Mouse (Mus musculus) forebrain, embryonic 15.5 days (tissue): ENCODE measurements around the gene Lclat1. TPM values are rescaled to one million over a fixed set of nuclear protein-coding genes. Genes with fewer than 3 reads are reported as not detected.

Source experiments
- ATAC-seq: fragments of 200-750 bp; cut with Nextera tagmentation; replicated peaks from 2 replicates; pipeline ENCODE4 v1.8.0; 2017; ENCODE audit warnings: mild to moderate bottlenecking, moderate TSS enrichment, moderate library complexity
- H3K27ac ChIP-seq: fragments of 300-500 bp; sonication (generic); replicated peaks from 2 replicates; pipeline ENCODE4 v1.5.1; 2015; ENCODE audit warnings: mild to moderate bottlenecking, inconsistent platforms
- H3K27me3 ChIP-seq: fragments of 300-500 bp; sonication (generic); 2 replicates; pipeline ENCODE4 v1.6.1; 2015; ENCODE audit warnings: inconsistent platforms
- H3K36me3 ChIP-seq: fragments of 300-500 bp; sonication (generic); 2 replicates; pipeline ENCODE4 v1.6.1; 2015; ENCODE audit warnings: mild to moderate bottlenecking, inconsistent platforms
- H3K4me1 ChIP-seq: fragments of 300-500 bp; sonication (generic); 2 replicates; pipeline ENCODE4 v1.6.1; 2015; ENCODE audit warnings: inconsistent platforms
- H3K4me2 ChIP-seq: fragments of 300-500 bp; sonication (generic); replicated peaks from 2 replicates; pipeline ENCODE4 v1.6.1; 2015; ENCODE audit warnings: mild to moderate bottlenecking, inconsistent platforms
- H3K4me3 ChIP-seq: fragments of 300-500 bp; sonication (generic); 2 replicates; pipeline ENCODE4 v1.5.1; 2015; ENCODE audit warnings: mild to moderate bottlenecking, inconsistent platforms
- H3K9ac ChIP-seq: fragments of 300-500 bp; sonication (generic); replicated peaks from 2 replicates; pipeline ENCODE4 v1.6.1; 2015; ENCODE audit warnings: mild to moderate bottlenecking, inconsistent platforms
- H3K9me3 ChIP-seq: fragments of 300-500 bp; sonication (generic); 2 replicates; pipeline ENCODE4 v1.6.1; 2016; ENCODE audit warnings: inconsistent platforms
- WGBS: fragments of 180-500 bp; shearing (Covaris S2); methylation state at CpG from one replicate; pipeline ENCODE4 v1.1.7; 2015; ENCODE audit warnings: mixed read lengths; 5-methylcytosine and 5-hydroxymethylcytosine counted together
- polyA plus RNA-seq: library from polyadenylated mRNA; unstranded; fragments of >200 nt; fragmentation: Nextera tagmentation; extraction: Ambion mirVana; gene quantifications from 2 replicates; pipeline ENCODE4 v1.2.1, GENCODE M21; 2015

Gene Lclat1
- polyA plus RNA-seq, 1 experiment from 2014 or later: 7.9 TPM

DNA sequence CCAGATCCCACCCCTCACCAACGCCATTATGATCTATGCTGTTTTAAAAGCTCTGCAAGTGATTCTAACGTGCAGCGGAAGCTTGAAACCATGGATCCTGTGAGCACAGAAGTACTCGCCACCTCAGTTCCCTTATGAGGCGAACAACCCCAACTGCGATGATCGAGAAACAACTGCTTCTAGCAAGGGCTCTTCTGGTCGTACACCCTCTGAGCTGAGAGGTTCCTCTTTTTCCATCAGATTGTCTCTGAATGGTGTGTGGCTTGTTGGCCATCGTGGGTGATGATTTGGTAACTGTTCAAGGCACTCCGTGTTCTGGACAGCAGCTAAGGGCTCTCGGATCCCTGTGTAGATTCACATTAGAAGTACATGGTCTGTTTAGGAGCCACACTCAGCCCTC, 12.7 kb upstream of the Lclat1 start:
- no peak for ATAC-seq
- H3K4me3 ChIP-seq: no peak overlapping the region
- WGBS: 91% methylated on average over 11 of the region's 11 CpGs

GRCm38 (mm10) chr17:73095585-73095984, 12.2 kb upstream of the Lclat1 start:
- 93% methylated on average over 8 of the region's 8 CpGs for WGBS
- H3K4me2 ChIP-seq: no peak overlapping the region
- no peaks in the 10 kb centered on the region for H3K27me3 ChIP-seq
- no peak overlapping the region for H3K9ac ChIP-seq
- H3K4me3 ChIP-seq: no peak overlapping the region
- H3K27ac ChIP-seq: no peak overlapping the region
- no peaks in the 10 kb centered on the region for H3K36me3 ChIP-seq
- H3K9me3 ChIP-seq: no peaks in the 10 kb centered on the region
- ATAC-seq: no peak
- H3K4me1 ChIP-seq: no peaks in the 10 kb centered on the region

More for the DNA sequence above, 12.7 kb upstream of the Lclat1 start:
- Histone ChIP-seq H3K4me1 (no peaks in the 10 kb centered on the region), H3K36me3 (no peaks in the 10 kb centered on the region), H3K27ac (no peak overlapping the region), H3K4me2 (no peak overlapping the region), H3K9ac (no peak overlapping the region), H3K27me3 (no peaks in the 10 kb centered on the region), H3K9me3 (no peaks in the 10 kb centered on the region)

DNA sequence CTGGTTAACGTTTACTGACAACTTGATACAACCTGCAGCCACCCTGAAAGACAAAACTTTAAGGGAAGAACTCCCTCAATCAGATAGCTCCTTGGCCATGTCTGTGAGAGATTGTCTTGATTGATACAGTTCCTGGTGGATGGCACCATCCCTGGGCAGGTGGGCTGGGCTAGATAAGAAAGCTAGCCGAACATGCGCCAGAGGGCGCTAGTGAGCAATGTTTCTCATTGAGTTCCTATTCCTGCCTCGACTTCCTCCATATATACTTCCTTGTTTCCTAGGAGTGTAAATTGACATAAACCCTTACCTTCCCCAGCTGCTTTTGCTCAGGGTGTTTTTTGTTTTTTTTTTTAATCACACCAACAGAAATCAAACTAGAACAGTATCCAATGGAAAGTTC, 11.3 kb upstream of the Lclat1 start:
- H3K4me2 ChIP-seq: no peak overlapping the region
- no peak overlapping the region for H3K9ac ChIP-seq
- no peaks in the 10 kb centered on the region for H3K4me1 ChIP-seq
- H3K9me3 ChIP-seq: no peaks in the 10 kb centered on the region
- WGBS: 38% methylated on average over 5 of the region's 5 CpGs
- no peaks in the 10 kb centered on the region for H3K27me3 ChIP-seq
- no peaks in the 10 kb centered on the region for H3K36me3 ChIP-seq
- H3K4me3 ChIP-seq: no peak overlapping the region
- no peak for ATAC-seq
- no peak overlapping the region for H3K27ac ChIP-seq

DNA sequence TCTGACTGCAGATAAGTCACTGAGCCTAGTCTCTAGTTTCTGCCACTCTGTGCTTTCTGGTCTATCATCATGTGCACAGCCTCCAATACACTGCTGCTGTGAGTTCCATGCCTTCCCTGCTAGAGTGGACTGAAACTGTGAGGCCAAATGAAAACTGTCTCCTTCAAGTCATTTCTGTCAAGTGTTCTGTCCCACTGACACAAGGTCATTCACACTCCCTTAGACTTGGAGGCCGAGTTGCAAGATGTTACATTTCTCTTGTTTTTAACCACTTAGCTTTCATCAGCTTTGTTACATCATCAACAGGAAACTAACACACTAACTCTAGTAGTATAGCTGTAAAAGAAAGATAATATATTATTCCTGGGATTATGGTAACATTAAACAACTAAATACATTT, 9.1 kb upstream of the Lclat1 start:
- Histone ChIP-seq H3K4me2 (no peak overlapping the region), H3K9ac (no peak overlapping the region), H3K9me3 (no peaks in the 10 kb centered on the region), H3K27ac (no peak overlapping the region), H3K4me3 (no peak overlapping the region), H3K27me3 (no peaks in the 10 kb centered on the region), H3K36me3 (no peaks in the 10 kb centered on the region), H3K4me1 (no peaks in the 10 kb centered on the region)
- no peak for ATAC-seq
- 83% methylated on average over 1 of the region's 1 CpGs for WGBS

GRCm38 (mm10) chr17:73100396-73100795, 7.4 kb upstream of the Lclat1 start:
- Histone ChIP-seq H3K4me3 (no peak overlapping the region), H3K36me3 (no peaks in the 10 kb centered on the region), H3K9ac (no peak overlapping the region), H3K27ac (no peak overlapping the region), H3K27me3 (no peaks in the 10 kb centered on the region), H3K4me2 (no peak overlapping the region), H3K4me1 (no peaks in the 10 kb centered on the region), H3K9me3 (no peaks in the 10 kb centered on the region)
- no peak for ATAC-seq
- WGBS: 94% methylated on average over 5 of the region's 5 CpGs

GRCm38 (mm10) chr17:73102538-73102937, 5.2 kb upstream of the Lclat1 start:
- no peak for ATAC-seq
- 86% methylated on average over 4 of the region's 4 CpGs for WGBS
- Histone ChIP-seq H3K4me2 (no peak overlapping the region), H3K27me3 (no peaks in the 10 kb centered on the region), H3K27ac (no peak overlapping the region), H3K9ac (no peak overlapping the region), H3K9me3 (no peaks in the 10 kb centered on the region), H3K36me3 (no peaks in the 10 kb centered on the region), H3K4me3 (no peak overlapping the region), H3K4me1 (peaks cover 3% of the 10 kb centered on the region; the same call in 1 of the 2 replicates)

- H3K4me2 ChIP-seq: peak overlapping the region; percentile 85
- H3K27ac ChIP-seq: peak overlapping the region; percentile 39
- peaks cover 16% of the 10 kb centered on the region for H3K4me1 ChIP-seq
- H3K4me3 ChIP-seq: peak overlapping the region; percentile 90
- H3K27me3 ChIP-seq: no peaks in the 10 kb centered on the region
- no peaks in the 10 kb centered on the region for H3K9me3 ChIP-seq
- H3K36me3 ChIP-seq: no peaks in the 10 kb centered on the region
- ATAC-seq: peak; percentile 76
- peak overlapping the region; percentile 83 for H3K9ac ChIP-seq
- 5% methylated on average over 35 of the region's 35 CpGs for WGBS
Measured at GRCm38 (mm10) chr17:73108170-73108887, 544 bp downstream of the Lclat1 start.

- H3K4me2 ChIP-seq: peak overlapping the region; percentile 85
- H3K4me1 ChIP-seq: peaks cover 16% of the 10 kb centered on the region
- H3K27ac ChIP-seq: no peak overlapping the region
- 82% methylated on average over 7 of the region's 7 CpGs for WGBS
- no peaks in the 10 kb centered on the region for H3K36me3 ChIP-seq
- peak overlapping the region; percentile 90 for H3K4me3 ChIP-seq
- ATAC-seq: no peak
- H3K27me3 ChIP-seq: no peaks in the 10 kb centered on the region
- H3K9me3 ChIP-seq: no peaks in the 10 kb centered on the region
- H3K9ac ChIP-seq: no peak overlapping the region; the same call in 1 of the 2 replicates
Measured at GRCm38 (mm10) chr17:73108888-73109259, 1.1 kb downstream of the Lclat1 start.

DNA sequence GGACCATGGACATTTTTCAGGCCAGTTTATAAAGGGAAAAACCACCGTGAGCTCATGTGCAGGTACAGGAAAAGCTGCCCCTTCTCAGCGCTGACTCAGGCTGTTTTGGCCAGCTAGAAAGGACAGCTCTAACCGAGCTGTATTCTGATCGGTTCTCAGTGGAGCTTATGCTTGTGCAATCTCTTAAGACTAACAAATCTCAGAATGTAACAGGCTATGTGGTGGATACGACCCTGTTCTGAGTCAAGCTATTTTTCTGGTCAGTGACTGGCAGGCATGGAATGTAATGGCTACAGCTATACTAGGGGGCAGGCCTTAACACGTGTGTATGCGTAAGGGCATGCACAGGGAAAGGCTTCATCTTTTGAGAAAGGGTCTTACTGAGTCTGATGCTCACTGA, 4.3 kb downstream of the Lclat1 start:
- peaks cover 16% of the 10 kb centered on the region for H3K4me1 ChIP-seq
- H3K4me2 ChIP-seq: no peak overlapping the region
- no peak overlapping the region for H3K4me3 ChIP-seq
- H3K27me3 ChIP-seq: no peaks in the 10 kb centered on the region
- no peak overlapping the region for H3K9ac ChIP-seq
- ATAC-seq: no peak
- 81% methylated on average over 7 of the region's 7 CpGs for WGBS
- H3K36me3 ChIP-seq: no peaks in the 10 kb centered on the region
- H3K9me3 ChIP-seq: no peaks in the 10 kb centered on the region
- H3K27ac ChIP-seq: no peak overlapping the region

DNA sequence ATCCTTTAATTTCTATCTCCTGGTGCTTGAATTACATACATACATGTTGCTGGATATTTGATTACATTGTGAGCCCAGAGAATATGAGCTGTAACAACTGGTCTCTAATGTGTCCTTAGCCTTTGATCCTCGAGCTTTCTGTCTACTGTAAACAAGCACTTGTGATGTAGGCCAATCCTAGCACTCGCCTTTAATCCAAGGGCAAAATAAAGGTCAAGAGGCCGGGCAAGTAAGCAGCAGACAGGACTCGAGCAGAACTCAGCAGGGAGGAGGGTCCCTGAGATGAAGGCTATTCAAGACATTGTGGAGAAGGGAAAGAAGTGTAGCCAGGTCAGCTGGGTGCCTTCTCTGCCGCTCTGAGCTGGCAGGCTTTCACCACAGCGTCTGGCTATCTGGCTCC, 4.8 kb downstream of the Lclat1 start:
- peaks cover 13% of the 10 kb centered on the region for H3K4me1 ChIP-seq
- H3K27me3 ChIP-seq: no peaks in the 10 kb centered on the region
- 19% methylated on average over 6 of the region's 6 CpGs for WGBS
- no peak overlapping the region for H3K9ac ChIP-seq
- no peaks in the 10 kb centered on the region for H3K36me3 ChIP-seq
- no peak overlapping the region for H3K4me3 ChIP-seq
- no peaks in the 10 kb centered on the region for H3K9me3 ChIP-seq
- ATAC-seq: no peak
- H3K27ac ChIP-seq: no peak overlapping the region
- no peak overlapping the region for H3K4me2 ChIP-seq

DNA sequence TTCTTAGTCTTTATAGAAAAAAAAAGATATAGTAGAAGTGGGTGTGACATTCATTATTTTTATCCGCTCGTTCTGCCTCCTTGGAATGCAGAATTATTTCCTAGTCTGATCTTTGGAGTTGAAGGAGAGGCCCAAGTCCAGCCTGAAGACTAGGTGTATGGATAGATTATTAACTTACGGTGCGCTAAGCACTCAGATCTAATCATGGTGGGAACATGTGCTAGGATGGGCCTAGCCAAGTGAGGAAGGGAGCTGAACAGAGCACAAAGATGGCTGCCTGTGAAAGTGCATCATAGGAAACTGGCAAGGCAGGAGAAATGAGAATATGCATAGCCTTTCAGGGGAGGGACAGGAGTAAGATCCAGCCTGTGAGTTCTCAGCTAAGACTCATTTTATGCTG, 5.4 kb downstream of the Lclat1 start:
- H3K4me1 ChIP-seq: peaks cover 12% of the 10 kb centered on the region
- no peak overlapping the region for H3K4me3 ChIP-seq
- H3K27ac ChIP-seq: no peak overlapping the region
- WGBS: 95% methylated on average over 4 of the region's 4 CpGs
- H3K4me2 ChIP-seq: no peak overlapping the region
- no peaks in the 10 kb centered on the region for H3K36me3 ChIP-seq
- no peaks in the 10 kb centered on the region for H3K27me3 ChIP-seq
- no peak overlapping the region for H3K9ac ChIP-seq
- no peaks in the 10 kb centered on the region for H3K9me3 ChIP-seq
- no peak for ATAC-seq

DNA sequence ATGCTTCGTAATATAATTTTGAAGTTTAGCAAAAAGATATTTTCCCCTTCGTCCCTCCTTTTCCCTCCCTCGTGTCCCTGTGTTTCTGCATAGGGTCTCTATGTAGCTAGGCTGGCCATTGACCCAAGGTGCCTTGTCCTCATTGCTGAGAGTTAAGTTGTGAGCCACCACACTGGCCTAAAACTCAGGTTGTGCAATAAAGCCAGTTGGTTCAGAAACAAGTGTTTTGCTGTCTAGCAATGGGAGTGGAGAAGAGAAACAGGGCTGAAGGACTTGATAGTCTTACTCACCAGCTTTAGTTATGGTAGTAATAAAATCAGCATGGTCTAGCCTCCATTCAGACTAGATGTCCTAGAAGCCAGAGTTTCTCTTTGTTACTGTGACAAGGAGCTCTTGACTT, 10.3 kb downstream of the Lclat1 start:
- Histone ChIP-seq H3K27me3 (no peaks in the 10 kb centered on the region), H3K4me3 (no peak overlapping the region), H3K4me2 (no peak overlapping the region), H3K9me3 (no peaks in the 10 kb centered on the region), H3K4me1 (no peaks in the 10 kb centered on the region), H3K36me3 (no peaks in the 10 kb centered on the region), H3K27ac (no peak overlapping the region), H3K9ac (no peak overlapping the region)
- no peak for ATAC-seq
- WGBS: 92% methylated on average over 3 of the region's 3 CpGs

DNA sequence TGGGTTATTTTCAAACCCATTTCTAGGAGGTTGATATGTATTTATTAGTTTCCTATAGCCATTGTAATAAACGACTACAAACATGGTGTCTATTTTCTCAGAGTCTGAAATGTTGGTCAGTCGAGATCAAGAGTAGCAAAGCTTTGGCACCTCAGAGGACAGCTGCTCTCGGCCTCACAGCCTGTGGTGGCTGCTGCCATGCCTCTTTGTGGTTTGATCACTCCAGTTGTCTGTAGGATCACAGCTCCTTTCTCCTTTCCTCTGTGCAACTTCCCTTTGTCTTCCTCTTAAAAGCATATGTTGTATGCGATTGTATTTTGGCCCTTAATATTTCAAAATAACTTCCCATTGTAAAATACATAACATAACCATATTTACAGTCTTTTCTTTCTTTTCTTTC, 10.9 kb downstream of the Lclat1 start:
- Histone ChIP-seq H3K4me1 (no peaks in the 10 kb centered on the region), H3K36me3 (no peaks in the 10 kb centered on the region), H3K27me3 (no peaks in the 10 kb centered on the region), H3K4me2 (no peak overlapping the region), H3K9me3 (no peaks in the 10 kb centered on the region), H3K9ac (no peak overlapping the region), H3K27ac (no peak overlapping the region), H3K4me3 (no peak overlapping the region)
- ATAC-seq: no peak
- WGBS: 85% methylated on average over 4 of the region's 4 CpGs
